Mouse (Mus musculus) lung, postnatal 10 days (tissue): ENCODE results near the gene Hoxa11.

Experiments used
- DNase-seq: peaks from one replicate; pipeline ENCODE4 v3.0.0; 2021

Gene Hoxa11

DNA sequence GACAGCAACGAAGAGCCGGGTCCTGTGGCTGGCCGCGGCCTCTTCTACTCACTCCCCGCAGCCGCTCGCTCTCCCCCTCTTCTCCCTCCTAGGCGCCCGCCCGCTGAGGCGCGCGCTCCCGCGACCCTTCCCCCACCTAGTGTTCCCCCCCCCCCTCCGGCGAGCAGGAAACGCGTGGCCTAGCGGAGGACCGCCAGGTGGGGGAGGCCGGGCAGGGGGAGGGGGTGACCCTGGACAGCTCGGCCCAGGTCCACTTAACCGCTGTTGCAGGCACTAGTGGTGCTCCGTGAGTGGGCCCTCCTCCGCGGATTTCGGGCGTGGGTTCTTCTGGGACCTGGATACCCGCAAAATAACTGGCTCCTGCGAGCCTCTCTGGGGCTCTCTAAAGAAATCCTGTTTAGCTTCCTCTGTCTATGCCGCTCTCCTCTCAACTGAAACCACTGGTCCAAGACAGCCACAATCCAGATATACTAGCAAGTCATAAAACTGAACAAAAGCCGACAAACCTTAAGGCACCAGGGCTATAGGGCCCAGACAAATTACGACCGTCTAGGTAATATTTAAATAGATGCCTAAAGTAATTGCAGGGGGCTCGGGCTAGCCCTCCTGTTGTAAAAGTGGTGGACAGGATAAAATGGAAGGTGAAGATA, 15.0 kb downstream of the Hoxa11 start, which contains the start of gene Hoxa9:
TSS of gene Hoxa9 (minus strand) at position 574 of the 650 bp plus-strand sequence.
- no peak for DNase-seq

DNA sequence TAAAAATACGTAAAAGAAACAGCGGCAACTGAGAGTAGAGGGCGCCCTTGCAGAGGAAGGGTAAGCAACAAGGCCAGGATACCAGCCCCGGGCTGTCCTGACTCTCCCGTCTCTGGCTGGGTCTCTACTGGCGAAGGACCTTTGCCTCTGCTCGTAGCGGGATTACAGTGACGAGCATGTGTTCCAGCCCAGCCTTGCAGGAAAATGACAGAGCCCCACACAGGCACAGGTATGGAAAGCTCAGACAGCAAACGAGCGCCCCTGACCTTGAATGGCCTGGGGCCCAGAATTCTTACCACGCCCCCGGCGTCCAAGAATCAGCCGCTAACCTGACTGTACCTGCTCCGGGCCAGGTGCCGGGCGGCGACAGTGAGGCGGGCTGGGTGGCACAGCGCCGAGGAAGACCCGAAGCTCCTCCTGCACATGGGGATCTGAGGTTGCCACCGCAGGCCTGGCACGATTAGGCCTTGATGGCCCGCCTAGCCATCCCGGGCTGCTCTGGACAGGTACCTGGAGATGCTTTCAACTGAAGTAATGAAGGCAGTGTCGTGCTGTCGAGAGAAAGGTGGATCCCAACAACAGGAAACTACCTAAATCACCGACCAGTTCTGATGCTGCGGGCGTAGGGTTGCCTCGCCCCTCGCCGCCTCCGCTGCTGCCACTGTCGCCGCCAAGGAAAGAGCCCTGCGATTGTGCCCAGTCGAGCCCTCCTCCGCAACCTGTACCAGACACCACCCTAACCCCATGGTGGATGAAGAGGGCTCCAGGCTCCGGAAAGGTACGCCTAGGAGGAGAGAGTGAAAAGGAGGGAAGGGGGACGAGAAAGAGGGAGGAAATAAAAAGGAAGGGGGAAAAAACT, 15.8 kb downstream of the Hoxa11 start:
- DNase-seq, result no peak

DNA sequence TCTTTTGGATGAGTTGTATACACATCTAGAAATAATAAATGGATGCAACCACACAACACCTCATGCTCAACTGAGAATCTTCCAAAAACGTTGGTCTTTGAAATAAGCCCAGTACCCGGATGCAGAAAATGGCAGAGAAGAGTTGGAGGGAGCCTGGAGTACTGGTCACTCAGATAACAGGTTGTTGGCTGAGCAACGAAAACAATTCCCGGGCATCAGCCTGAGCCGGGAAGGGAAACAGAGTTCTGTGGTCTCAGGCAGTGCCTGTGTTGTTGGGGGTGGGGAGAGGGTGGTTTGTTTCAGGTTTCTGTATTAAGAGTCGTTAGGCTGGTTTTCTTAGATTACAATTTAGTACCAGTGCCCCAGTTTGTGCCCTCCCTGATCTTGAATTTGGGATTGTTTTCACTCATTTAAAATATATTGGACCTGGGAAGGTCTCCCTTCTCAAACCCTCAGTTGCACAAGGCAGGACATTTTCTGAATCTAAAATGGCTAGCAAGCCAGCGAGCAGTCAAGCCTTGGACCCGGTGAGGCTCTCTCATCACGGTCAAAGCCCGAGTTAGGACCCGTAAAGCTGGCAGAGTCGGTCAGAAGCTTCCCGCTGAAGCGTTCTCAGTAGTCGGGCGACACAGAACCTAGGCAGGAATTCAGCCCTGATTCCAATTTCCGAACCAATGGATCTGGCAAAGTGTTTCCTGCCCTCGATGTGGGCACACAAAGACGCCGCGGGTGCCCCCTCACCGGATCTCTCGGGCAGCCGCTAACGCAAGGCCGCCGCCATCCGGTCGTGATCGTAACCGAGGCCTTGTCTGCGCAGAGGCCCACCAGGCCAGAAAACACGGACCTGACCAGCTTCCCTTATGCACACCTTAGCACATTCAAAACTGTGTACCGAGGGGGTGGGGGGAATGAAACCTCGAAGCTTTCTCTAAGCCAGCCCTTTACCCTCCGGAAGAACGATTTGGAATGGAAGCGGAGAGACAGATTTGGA, 16.8 kb downstream of the Hoxa11 start:
- DNase-seq, result no peak

DNA sequence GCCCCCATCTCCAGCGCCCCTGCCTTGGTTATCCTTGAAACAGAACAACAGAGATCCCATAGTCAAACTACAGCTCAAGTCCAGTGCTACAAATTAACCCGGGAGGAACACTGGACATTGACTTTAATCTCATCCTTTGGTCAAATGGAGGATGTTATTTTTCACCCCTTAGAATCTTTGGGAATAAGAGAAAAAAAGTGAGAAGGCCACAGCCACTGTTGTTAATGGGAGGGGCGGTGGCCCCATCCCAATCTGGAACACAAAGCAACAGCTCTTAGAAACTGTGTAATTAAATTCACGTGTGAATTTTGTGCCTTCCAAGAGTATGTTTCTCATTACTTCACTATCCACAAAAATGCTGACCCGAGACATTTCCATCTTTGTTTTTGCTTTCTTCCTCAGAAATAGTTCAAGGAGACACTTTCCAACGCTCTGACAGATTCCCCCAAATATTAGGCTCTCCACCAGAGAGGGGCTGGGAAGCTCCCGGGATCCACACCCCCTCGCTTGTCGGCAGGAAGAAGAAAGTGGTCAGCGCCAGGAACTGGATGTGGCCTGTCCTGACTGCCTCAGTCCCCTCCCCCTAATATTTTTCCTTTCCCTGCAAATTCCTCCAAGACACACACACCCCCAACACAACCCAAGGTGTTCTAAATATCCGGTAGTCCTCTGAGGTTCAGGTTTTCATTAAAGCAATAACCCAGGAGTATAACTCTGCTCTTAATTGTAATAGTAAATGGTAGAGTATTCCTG, 18.0 kb downstream of the Hoxa11 start:
- no peak for DNase-seq

DNA sequence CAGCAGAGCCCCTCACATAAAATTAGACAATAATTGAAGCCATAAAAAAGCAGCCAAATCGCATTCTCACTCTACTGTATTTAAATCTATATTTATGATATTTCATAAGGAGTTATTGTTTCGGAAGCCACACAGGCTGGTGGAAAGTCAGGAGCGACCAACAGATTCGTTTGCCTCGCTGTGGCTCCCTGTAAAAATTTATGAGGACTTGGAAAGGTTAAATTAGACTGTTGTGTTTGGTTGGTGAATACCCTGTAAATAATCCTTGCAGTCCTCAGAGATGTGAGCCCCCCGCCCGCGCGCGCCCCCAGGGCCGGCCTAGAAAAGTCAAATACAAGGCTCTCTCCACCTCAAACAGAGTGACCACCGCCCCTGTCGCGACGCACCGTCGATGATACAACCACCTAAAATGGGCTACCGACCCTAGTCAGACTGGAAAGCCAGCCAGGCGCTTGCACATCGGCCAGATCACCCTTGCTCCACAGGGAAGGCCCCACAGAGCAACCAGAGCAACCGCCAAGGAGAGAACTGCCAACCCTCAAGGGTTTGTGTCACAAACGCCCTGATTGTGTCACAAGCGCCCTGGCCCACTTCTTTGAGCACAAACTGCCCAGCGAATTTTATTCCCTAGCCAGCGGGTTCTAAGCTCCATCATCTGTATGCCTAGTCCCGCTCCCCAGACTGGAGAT, 18.9 kb downstream of the Hoxa11 start:
- DNase-seq, result no peak

DNA sequence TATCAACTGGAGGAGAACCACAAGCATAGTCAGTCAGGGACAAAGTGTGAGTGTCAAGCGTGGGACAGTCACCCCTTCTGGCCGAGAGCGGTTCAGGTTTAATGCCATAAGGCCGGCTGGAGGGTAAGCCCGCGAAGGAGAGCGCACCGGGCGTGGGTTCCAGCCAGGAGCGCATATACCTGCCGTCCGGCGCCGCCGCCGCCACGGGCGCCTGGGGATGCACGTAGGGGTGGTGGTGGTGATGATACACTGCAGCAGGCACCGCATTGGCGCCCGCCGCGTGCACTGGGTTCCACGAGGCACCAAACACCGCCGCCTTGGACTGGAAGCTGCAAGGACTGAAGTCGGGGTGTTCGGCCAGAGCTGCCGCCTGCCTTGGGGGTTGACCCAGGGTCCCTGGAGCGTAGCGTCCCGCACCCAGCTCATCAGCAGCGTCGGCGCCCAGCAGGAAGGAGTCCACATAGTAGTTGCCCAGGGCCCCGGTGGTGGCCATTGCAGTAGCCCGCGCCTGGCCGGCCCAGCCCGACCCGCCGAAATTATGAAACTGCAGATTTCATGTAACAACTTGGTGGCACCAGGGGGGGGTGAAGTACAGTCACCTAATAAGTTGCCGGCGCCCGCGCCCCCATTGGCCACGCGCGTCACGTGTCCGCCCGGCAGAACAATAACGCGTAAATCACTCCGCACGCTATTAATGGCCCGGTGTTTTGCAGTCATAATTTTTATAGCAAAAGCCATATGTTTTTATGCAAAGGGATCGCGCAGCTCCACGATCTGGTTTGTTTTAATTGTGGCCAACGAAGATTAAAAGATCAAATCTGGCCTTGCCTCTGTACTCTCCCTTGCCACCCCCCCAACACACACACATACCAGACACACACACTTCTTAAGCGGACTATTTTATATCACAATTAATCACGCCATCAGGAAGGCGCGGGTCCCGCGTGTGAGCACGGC, 19.7 kb downstream of the Hoxa11 start:
- DNase-seq, result no peak

DNA sequence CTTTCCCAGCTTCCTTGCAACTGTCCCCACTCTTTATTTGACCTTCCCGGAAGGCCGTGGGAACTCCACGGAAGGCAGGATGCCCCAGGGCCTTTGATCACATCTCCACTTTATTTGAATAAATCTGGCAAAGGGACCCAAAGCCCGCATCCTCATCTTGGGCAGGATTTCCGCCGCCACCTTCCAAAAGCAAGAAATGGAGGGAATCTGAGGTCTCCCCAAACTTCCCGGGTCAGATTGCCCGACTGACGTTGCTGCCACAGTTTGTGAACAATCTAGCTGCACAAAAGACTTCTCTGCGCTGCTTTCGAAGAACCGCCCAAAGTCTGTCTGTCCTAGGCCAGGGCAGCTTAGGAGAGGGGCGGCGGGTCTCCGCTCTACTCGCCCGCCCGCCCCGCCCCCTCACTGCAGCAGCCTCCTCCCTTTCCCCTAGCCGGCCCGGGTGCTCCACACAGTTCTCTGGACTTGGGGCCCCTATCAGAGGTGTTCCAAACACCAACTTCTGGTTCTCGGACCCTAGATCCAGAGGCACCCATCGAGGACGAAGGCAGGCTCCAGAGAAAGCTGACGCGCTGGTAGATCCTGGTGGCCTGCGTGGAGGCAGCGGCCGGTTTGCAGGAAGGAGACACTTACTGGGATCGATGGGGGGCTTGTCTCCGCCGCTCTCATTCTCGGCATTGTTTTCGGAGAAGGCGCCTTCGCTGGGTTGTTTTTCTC, 20.6 kb downstream of the Hoxa11 start:
- DNase-seq, result no peak

DNA sequence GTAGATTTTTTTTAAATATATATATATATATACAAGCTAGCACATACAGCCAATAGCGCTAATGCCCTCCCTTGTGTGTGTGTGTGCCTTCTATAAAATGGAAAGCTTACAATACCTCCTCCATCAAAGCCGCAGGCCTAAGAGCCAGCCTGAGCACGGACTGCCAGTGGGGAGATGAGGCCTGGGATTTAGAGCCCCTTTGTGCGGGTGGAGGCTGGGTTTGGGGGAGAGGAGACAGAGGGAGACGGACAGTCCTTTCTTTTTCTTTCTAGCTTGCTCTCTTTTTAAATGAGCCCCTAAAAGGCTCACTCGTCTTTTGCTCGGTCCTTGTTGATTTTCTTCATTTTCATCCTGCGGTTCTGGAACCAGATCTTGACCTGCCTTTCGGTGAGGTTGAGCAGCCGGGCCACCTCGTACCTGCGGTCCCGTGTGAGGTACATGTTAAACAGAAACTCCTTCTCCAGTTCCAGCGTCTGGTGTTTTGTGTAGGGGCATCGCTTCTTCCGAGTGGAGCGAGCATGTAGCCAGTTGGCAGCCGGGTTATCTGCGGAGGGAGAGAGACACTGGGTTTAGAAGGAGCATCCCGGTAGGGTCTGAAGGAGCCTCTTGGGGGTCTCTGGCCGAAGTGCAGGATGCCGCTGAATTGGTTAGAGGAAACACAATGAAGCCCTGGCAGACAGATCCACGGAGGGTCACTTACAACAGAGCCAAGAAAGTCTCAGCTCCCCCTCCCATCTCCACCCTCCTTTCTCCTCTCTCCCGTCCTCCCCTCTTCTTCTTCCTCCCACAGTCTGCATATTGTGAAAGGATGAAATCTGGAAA, 21.5 kb downstream of the Hoxa11 start:
- DNase-seq, result no peak

DNA sequence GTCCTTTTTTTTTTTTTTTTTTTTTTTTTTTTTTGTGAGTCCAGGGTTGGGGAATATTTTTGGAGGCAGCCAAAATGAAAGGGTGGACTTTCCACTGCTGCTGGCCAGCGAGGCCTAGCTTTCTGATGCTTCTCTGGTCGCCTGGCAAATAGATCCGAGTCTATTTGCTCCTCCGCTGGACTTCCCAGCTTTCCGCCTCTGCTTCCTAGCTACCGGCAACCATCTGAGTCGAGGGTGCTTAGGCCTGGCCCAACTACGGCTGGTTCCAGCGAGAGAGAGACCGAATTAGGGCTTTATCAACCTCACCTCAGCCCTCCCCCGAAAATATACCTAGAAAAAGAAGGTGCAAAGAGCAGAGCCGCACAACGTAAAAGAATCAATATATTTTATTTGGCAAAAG, 22.9 kb downstream of the Hoxa11 start:
- DNase-seq, result no peak

DNA sequence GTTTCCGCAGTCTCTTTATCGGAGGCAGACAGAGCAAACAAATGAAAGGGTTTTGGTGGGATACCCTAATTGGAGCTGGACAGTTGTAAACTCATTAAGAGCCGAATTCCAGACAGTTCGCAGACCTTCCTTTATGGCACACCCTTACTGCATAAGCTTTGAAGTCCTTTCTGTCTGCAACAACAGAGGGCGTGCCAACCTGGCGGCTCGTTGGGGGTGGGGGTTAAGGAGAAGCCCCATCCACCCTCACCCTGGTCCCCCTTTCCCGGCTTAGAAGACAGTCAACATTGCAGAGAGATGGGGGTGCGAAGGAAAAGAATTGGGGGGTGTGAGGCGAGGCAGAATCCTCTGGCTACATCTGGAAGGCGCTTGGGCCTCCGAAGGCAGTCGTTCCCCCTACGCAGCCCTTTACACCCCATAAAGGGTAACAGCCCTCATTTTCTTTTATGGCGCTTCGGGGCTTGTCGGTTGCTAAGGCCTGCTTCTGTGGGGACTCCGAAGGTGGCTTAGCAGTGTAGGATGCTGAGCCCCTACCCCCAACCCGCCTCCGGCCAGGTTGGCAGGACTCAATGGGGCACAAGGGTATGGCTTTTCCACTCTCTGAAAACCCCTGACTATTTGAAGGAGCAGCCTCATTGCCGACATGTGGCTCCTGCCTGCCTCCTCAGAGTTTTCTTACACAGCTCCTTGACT, 23.5 kb downstream of the Hoxa11 start:
- no peak for DNase-seq

DNA sequence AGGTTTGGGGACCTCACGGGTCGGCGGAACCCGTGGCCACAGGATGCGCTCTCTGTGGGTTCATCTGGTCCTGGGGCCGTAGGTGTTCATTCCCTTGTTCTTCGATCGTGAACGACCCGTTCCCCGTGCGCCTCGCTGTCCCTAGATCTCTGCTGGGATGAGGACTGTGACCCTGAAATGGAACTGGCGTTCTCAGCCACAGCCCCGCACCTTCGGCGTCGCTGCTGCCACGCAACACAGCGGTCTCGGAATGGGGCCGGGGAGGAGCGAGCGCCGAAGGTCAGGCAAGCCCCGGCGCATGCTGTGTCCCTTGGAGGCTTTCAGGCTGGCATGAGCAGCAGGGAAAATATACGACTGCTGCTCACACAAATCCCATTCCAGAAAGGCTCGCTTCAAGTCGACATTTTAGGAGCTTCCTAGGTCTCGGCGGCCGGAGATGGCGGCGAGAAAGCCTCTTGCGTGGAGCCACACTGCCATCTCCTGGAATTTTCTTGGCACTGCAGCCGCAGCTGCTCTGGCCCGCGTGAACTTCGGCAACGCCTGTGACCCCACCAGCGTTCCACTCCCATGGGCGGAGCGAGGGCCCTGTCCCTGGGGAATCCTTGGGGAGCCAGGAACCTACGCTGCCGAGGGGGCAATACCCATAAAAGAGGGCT, 24.1 kb downstream of the Hoxa11 start, which contains the start of gene Hoxa7:
TSS of gene Hoxa7 (minus strand) at position 518 of the 656 bp plus-strand sequence.
- peak; percentile 90 for DNase-seq

DNA sequence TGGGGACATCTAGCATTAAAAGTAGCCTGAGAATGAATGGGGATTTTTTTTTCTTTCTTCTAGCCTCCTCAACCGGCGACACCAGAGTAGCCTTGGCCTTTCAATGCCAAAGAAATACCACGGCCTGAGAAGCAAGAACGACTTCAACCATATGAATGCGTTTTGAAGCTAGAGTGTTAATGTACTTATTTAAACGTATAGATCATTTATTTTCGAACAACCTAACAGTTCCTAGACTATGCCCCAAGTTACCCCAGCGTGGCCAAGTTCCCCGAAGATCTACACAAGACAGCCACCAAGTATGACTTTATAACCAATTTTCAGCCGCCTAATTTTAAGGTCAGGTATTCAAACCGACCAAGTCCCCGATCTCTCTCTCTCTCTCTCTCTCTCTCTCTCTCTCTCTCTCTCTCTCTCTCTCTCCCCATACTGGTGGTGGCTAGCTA, 24.7 kb downstream of the Hoxa11 start:
- no peak for DNase-seq

DNA sequence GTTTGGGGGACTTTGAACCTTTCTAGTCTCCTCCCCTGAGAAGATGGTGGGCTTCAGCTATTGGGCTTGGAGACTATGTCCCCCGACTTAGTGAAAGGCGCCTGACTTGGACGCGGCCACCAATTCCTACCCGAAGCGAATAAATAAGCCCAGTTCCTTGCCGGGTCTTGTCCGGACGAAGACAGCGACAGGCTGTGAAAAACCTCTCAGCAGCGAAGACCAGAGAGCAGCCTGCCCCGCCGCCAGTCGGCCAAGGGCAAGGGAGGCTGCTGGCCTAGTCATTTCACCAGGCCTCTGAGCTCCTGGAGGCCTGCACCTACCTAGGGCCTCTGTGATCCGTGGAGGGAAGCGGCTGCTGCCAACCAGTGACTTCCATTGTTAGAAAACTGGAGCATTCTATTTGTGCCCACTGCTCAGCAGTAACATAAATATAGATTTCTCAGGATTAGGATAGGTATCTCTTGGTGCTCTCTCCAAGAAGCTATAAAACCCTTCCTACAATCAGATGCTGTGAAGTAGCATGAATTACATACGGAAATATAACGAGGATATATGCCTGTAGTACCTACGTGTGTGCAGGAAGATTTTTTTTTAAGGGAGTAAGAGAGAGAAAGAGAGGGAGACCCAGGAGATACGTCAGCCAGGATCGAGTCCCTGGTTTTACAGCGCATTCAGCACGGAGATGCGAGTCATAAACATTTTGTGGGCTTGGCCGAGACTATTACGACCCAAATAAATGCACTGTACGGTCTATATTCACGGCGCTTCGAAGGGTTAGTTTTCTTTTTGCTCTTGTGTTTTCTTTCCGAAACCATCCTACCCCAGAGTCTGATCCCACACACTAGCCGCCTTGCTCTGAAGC, 25.4 kb downstream of the Hoxa11 start:
- DNase-seq, result no peak

DNA sequence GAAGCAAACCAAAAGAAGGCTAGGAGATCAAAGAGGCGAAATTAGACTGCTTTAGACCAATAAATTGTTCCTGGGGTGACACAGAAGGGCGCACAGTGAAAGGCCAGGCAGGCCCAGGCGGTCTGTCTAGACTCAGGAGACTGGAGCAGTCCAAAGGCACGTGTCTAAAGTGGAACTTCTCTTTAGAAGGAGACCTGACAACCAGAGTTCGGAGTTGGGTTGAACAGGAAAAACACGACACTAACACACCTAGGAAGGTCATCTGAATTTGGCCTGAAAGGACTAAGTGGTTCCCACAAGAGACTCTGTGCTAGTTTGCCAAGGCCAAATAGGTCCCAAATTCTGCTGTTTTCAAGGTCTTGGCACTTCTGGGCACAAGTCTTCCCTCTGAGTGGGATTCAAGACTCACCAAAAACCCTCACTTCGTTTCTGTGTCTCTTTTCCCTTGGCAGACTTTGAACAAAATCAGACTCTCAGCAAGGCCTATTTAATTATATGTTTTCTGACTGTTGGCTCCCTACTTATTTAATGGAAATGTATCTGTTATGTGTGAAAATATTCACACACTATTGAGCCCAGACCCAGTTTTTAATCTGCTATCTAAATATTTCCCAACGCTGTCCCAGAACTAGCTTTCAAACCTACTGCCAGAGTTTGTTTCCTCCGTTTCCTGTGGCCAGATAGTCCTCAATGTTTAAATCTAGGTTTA, 26.2 kb downstream of the Hoxa11 start:
- DNase-seq, result no peak

DNA sequence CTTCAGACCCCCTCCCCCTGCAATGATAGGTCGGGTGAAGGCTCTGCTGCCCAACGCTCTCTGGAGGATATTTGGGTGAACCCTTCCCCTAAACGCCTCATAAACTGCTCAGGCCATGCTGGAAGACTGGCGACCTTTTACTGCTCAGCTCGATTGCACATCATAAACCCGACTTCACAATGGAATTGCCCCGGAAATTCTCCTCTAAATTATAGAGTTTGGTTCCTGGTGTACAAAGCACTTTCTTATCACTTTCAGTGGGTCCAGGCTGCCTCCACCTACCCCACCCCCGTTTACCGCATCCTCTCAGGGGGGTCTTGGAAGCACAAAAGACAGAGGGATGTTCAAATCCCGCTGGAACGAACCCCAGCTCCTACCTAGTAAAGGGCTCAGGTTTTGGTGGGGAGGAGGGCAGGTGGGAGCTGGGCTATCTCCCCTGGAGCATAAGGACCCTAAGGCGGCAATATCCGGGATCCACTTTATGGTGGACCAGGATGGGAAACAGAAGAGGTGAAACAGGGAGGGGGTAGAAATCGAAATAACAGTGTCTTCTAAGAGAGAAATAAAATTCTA, 26.9 kb downstream of the Hoxa11 start:
- DNase-seq, result no peak
